Mouse (Mus musculus): ENCODE data around the gene Map7d1.

DNA sequence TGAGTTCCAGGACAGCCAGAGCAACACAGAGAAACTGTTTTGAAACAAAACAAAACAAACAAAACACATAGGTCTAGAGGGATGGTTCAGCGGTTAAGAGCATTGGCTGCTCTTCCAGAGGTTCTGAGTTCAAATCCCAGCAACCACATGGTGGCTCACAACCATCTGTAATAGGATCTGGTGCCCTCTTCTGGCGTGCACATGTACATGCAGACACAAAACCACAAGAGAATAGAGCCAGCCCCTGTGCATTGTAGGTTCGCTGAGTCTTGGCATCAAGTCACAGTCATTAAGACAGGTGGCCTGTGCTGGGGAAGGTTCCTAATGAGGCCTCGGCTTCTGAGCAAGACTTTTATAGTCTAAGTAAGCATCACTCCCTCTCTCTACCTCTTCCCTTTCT, 47.7 kb upstream of the Map7d1 start:
- no peak for TF ChIP-seq POLR2A (IDR thresholded peaks at IDR 0.05; ENCODE audit: control insufficient read depth, low read depth, low read length)
- no peak for TF ChIP-seq CTCF (IDR thresholded peaks at IDR 0.05; ENCODE audit: control insufficient read depth, insufficient read depth, insufficient replicate concordance, low read depth, low read length)

Measured in testis, adult 2 months (tissue).